Mouse (Mus musculus): Measurements from ENCODE around the gene Gramd1b. TPM values are rescaled to one million over a fixed set of nuclear protein-coding genes. Genes with fewer than 3 reads are reported as not detected.

Gene Gramd1b
- polyA plus RNA-seq, 1 experiment from 2014 or later, result 2.2 TPM

GRCm38 (mm10) chr9:40294866-40295265 is 236.3 kb downstream of the Gramd1b start:
- no peak overlapping the region for H3K27ac ChIP-seq (ENCODE audit: low read length)
- no peak for DNase-seq (ENCODE audit: low spot score)
- 87% methylated on average over 1 of the region's 1 CpGs for WGBS
- H3K27me3 ChIP-seq (replicated peaks; ENCODE audit: insufficient read depth, low read length), result no peaks in the 10 kb centered on the region
- TF ChIP-seq CTCF (IDR thresholded peaks at IDR 0.05) (no peak), EP300 (IDR thresholded peaks at IDR 0.05) (no peak)
- no peaks in the 10 kb centered on the region for H3K4me1 ChIP-seq (ENCODE audit: insufficient read depth, low read depth, low read length)
- no peak for ATAC-seq
- H3K4me2 ChIP-seq (replicated peaks; ENCODE audit: low read depth, low read length), result no peak overlapping the region
- no peak overlapping the region for H3K4me3 ChIP-seq (ENCODE audit: low read depth, low read length)
- H3K9ac ChIP-seq (replicated peaks; ENCODE audit: low read depth), result no peak overlapping the region
- no peaks in the 10 kb centered on the region for H3K9me3 ChIP-seq (ENCODE audit: low read length)
- H3K36me3 ChIP-seq (ENCODE audit: insufficient read depth, low read length), result no peaks in the 10 kb centered on the region; the same call in 1 of the 2 replicates

DNA sequence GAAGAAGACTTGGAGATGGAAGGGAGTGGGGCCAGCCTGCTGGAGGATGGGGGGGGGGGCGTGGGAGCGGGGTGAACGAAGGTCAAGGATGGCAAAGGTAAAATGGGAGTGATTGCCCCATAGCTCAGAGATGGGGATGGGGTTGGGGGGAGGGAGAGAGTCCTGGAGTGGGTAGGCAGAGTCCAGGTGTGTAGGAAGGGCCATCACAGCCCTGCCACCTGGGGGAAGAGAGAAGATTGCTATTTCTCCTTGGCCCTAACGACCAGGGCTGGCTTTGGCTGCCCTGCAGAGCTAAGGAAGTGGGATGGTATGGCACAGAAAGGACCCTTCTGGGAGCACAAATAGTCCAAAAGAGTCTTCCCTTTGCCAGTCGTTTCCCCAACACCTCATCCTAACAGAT is 237.0 kb downstream of the Gramd1b start:
- no peaks in the 10 kb centered on the region; the same call in 1 of the 2 replicates for H3K36me3 ChIP-seq (ENCODE audit: insufficient read depth, low read length)
- no peak overlapping the region for H3K4me3 ChIP-seq (ENCODE audit: low read depth, low read length)
- no peaks in the 10 kb centered on the region for H3K27me3 ChIP-seq (replicated peaks; ENCODE audit: insufficient read depth, low read length)
- H3K27ac ChIP-seq (ENCODE audit: low read length), result no peak overlapping the region
- DNase-seq (ENCODE audit: low spot score), result no peak
- H3K4me1 ChIP-seq (ENCODE audit: insufficient read depth, low read depth, low read length), result no peaks in the 10 kb centered on the region
- H3K4me2 ChIP-seq (replicated peaks; ENCODE audit: low read depth, low read length), result no peak overlapping the region
- H3K9ac ChIP-seq (replicated peaks; ENCODE audit: low read depth), result no peak overlapping the region
- TF ChIP-seq EP300 (IDR thresholded peaks at IDR 0.05), result no peak
- no peak for TF ChIP-seq CTCF (IDR thresholded peaks at IDR 0.05)
- 83% methylated on average over 5 of the region's 5 CpGs for WGBS
- H3K9me3 ChIP-seq (ENCODE audit: low read length), result no peaks in the 10 kb centered on the region
- ATAC-seq, result no peak

GRCm38 (mm10) chr9:40293740-40294139 is 237.4 kb downstream of the Gramd1b start:
- no peaks in the 10 kb centered on the region for H3K4me1 ChIP-seq (ENCODE audit: insufficient read depth, low read depth, low read length)
- H3K27ac ChIP-seq (ENCODE audit: low read length), result no peak overlapping the region
- H3K4me2 ChIP-seq (replicated peaks; ENCODE audit: low read depth, low read length), result no peak overlapping the region
- ATAC-seq (no peak), DNase-seq (ENCODE audit: low spot score) (no peak)
- no peaks in the 10 kb centered on the region for H3K27me3 ChIP-seq (replicated peaks; ENCODE audit: insufficient read depth, low read length)
- H3K9me3 ChIP-seq (ENCODE audit: low read length), result no peaks in the 10 kb centered on the region
- 89% methylated on average over 5 of the region's 5 CpGs for WGBS
- H3K9ac ChIP-seq (replicated peaks; ENCODE audit: low read depth), result no peak overlapping the region
- H3K36me3 ChIP-seq (ENCODE audit: insufficient read depth, low read length), result no peaks in the 10 kb centered on the region; the same call in 1 of the 2 replicates
- TF ChIP-seq CTCF (IDR thresholded peaks at IDR 0.05) (no peak), EP300 (IDR thresholded peaks at IDR 0.05) (no peak)
- H3K4me3 ChIP-seq (ENCODE audit: low read depth, low read length), result no peak overlapping the region

DNA sequence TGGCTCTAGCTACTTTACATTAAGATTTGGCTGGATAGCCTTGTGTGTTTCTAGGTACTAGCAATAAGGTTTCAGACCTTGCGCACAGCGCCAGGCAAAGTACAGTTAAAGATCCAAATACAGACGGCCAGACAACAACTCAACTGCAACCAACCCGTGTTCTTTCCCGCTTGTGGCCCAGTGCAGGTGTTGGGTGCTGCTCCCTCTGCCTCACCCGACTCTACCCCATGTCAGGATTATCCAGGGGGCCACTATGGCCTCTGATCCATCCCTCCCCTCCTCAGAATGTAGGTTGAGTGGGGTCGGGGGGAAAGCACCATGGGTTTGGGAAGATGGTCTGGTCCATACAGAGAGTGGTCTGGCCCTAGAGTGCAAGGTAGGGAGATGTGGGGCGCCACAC is 237.9 kb downstream of the Gramd1b start:
- TF ChIP-seq CTCF (IDR thresholded peaks at IDR 0.05), result no peak
- WGBS, result 96% methylated on average over 8 of the region's 8 CpGs
- Histone ChIP-seq H3K4me1 (ENCODE audit: insufficient read depth, low read depth, low read length) (no peaks in the 10 kb centered on the region), H3K36me3 (ENCODE audit: insufficient read depth, low read length) (no peaks in the 10 kb centered on the region; the same call in 1 of the 2 replicates), H3K4me2 (replicated peaks; ENCODE audit: low read depth, low read length) (no peak overlapping the region), H3K4me3 (ENCODE audit: low read depth, low read length) (no peak overlapping the region), H3K27ac (ENCODE audit: low read length) (no peak overlapping the region), H3K9me3 (ENCODE audit: low read length) (no peaks in the 10 kb centered on the region), H3K27me3 (replicated peaks; ENCODE audit: insufficient read depth, low read length) (no peaks in the 10 kb centered on the region), H3K9ac (replicated peaks; ENCODE audit: low read depth) (no peak overlapping the region)
- DNase-seq (ENCODE audit: low spot score) (no peak), ATAC-seq (no peak)

- ATAC-seq, result no peak
- WGBS, result 57% methylated on average over 4 of the region's 4 CpGs
Measured at GRCm38 (mm10) chr9:40292475-40292874, 238.7 kb downstream of the Gramd1b start.

GRCm38 (mm10) chr9:40282968-40283367 is 248.2 kb downstream of the Gramd1b start:
- ATAC-seq (no peak), DNase-seq (ENCODE audit: low spot score) (no peak)
- H3K27ac ChIP-seq (ENCODE audit: low read length), result no peak overlapping the region
- no peaks in the 10 kb centered on the region for H3K27me3 ChIP-seq (replicated peaks; ENCODE audit: insufficient read depth, low read length)
- H3K4me1 ChIP-seq (ENCODE audit: insufficient read depth, low read depth, low read length), result no peaks in the 10 kb centered on the region
- H3K4me3 ChIP-seq (ENCODE audit: low read depth, low read length), result no peak overlapping the region
- 85% methylated on average over 7 of the region's 7 CpGs for WGBS
- no peak overlapping the region for H3K4me2 ChIP-seq (replicated peaks; ENCODE audit: low read depth, low read length)
- no peaks in the 10 kb centered on the region for H3K36me3 ChIP-seq (ENCODE audit: insufficient read depth, low read length)
- no peak overlapping the region for H3K9ac ChIP-seq (replicated peaks; ENCODE audit: low read depth)
- no peak for TF ChIP-seq EP300 (IDR thresholded peaks at IDR 0.05)
- TF ChIP-seq CTCF (IDR thresholded peaks at IDR 0.05), result no peak
- H3K9me3 ChIP-seq (ENCODE audit: low read length), result no peaks in the 10 kb centered on the region

More at GRCm38 (mm10) chr9:40292475-40292874, 238.7 kb downstream of the Gramd1b start:
- Histone ChIP-seq H3K4me3 (ENCODE audit: low read depth, low read length) (no peak overlapping the region), H3K9ac (replicated peaks; ENCODE audit: low read depth) (no peak overlapping the region), H3K9me3 (ENCODE audit: low read length) (no peaks in the 10 kb centered on the region), H3K4me2 (replicated peaks; ENCODE audit: low read depth, low read length) (no peak overlapping the region), H3K36me3 (ENCODE audit: insufficient read depth, low read length) (no peaks in the 10 kb centered on the region; the same call in 1 of the 2 replicates), H3K27me3 (replicated peaks; ENCODE audit: insufficient read depth, low read length) (no peaks in the 10 kb centered on the region), H3K27ac (ENCODE audit: low read length) (no peak overlapping the region), H3K4me1 (ENCODE audit: insufficient read depth, low read depth, low read length) (no peaks in the 10 kb centered on the region)
- DNase-seq (ENCODE audit: low spot score), result no peak
- no peak for TF ChIP-seq EP300 (IDR thresholded peaks at IDR 0.05)
- TF ChIP-seq CTCF (IDR thresholded peaks at IDR 0.05), result no peak

- H3K4me3 ChIP-seq (ENCODE audit: low read depth, low read length), result no peak overlapping the region
- H3K27ac ChIP-seq (ENCODE audit: low read length), result no peak overlapping the region
- WGBS, result 91% methylated on average over 7 of the region's 7 CpGs
- no peaks in the 10 kb centered on the region for H3K27me3 ChIP-seq (replicated peaks; ENCODE audit: insufficient read depth, low read length)
- no peaks in the 10 kb centered on the region for H3K9me3 ChIP-seq (ENCODE audit: low read length)
- no peaks in the 10 kb centered on the region for H3K4me1 ChIP-seq (ENCODE audit: insufficient read depth, low read depth, low read length)
- TF ChIP-seq EP300 (IDR thresholded peaks at IDR 0.05) (no peak), CTCF (IDR thresholded peaks at IDR 0.05) (no peak)
- H3K4me2 ChIP-seq (replicated peaks; ENCODE audit: low read depth, low read length), result no peak overlapping the region
- no peaks in the 10 kb centered on the region for H3K36me3 ChIP-seq (ENCODE audit: insufficient read depth, low read length)
- no peak overlapping the region for H3K9ac ChIP-seq (replicated peaks; ENCODE audit: low read depth)
- no peak for ATAC-seq
- DNase-seq (ENCODE audit: low spot score), result no peak
Measured at GRCm38 (mm10) chr9:40279438-40279837, 251.7 kb downstream of the Gramd1b start.
